Mouse (Mus musculus): ENCODE results near the gene Msi1. TPM values are rescaled to one million over a fixed set of nuclear protein-coding genes. Genes with fewer than 3 reads are reported as not detected.

The Msi1 gene
- polyA plus RNA-seq, 1 experiment from 2014 or later: 4.3 TPM

- H3K4me1 ChIP-seq (replicated peaks; ENCODE audit: control insufficient read depth, insufficient read depth, low read length): no peaks in the 10 kb centered on the region
- no peak overlapping the region for H3K4me3 ChIP-seq (ENCODE audit: low read depth, low read length)
- no peak overlapping the region for H3K27ac ChIP-seq (ENCODE audit: low read depth, low read length)
- H3K4me2 ChIP-seq (replicated peaks; ENCODE audit: low read depth): no peak overlapping the region
- WGBS: 59% methylated on average over 9 of the region's 9 CpGs
- H3K27me3 ChIP-seq (replicated peaks; ENCODE audit: control insufficient read depth, insufficient read depth, low read length): no peaks in the 10 kb centered on the region
- ATAC-seq: no peak
- no peaks in the 10 kb centered on the region for H3K9me3 ChIP-seq (ENCODE audit: control insufficient read depth)
- no peak overlapping the region for H3K9ac ChIP-seq (ENCODE audit: low read depth, low read length)
- H3K36me3 ChIP-seq (ENCODE audit: control insufficient read depth, insufficient read depth): no peaks in the 10 kb centered on the region
- TF ChIP-seq CTCF (IDR thresholded peaks at IDR 0.05; ENCODE audit: low read depth): no peak
These were observed 69.2 kb downstream of the Msi1 start for GRCm38 (mm10) chr5:115498307-115499240.

- no peaks in the 10 kb centered on the region for H3K4me1 ChIP-seq (replicated peaks; ENCODE audit: control insufficient read depth, insufficient read depth, low read length)
- H3K27ac ChIP-seq (ENCODE audit: low read depth, low read length): no peak overlapping the region
- ATAC-seq: no peak
- 71% methylated on average over 12 of the region's 12 CpGs for WGBS
- H3K4me3 ChIP-seq (ENCODE audit: low read depth, low read length): no peak overlapping the region
- H3K27me3 ChIP-seq (replicated peaks; ENCODE audit: control insufficient read depth, insufficient read depth, low read length): no peaks in the 10 kb centered on the region
- no peaks in the 10 kb centered on the region for H3K9me3 ChIP-seq (ENCODE audit: control insufficient read depth)
- TF ChIP-seq CTCF (IDR thresholded peaks at IDR 0.05; ENCODE audit: low read depth): no peak
- no peak overlapping the region for H3K9ac ChIP-seq (ENCODE audit: low read depth, low read length)
- H3K36me3 ChIP-seq (ENCODE audit: control insufficient read depth, insufficient read depth): no peaks in the 10 kb centered on the region
- H3K4me2 ChIP-seq (replicated peaks; ENCODE audit: low read depth): no peak overlapping the region
These were observed 71.1 kb downstream of the Msi1 start for GRCm38 (mm10) chr5:115500383-115500935.

GRCm38 (mm10) chr5:115503035-115503434 is 73.6 kb downstream of the Msi1 start:
- H3K4me2 ChIP-seq (replicated peaks; ENCODE audit: low read depth): no peak overlapping the region
- WGBS: 33% methylated on average over 12 of the region's 12 CpGs
- ATAC-seq: peak; percentile 39; the same call in 1 of the 2 replicates
- H3K4me3 ChIP-seq (ENCODE audit: low read depth, low read length): no peak overlapping the region
- no peaks in the 10 kb centered on the region for H3K27me3 ChIP-seq (replicated peaks; ENCODE audit: control insufficient read depth, insufficient read depth, low read length)
- no peak overlapping the region for H3K9ac ChIP-seq (ENCODE audit: low read depth, low read length)
- no peaks in the 10 kb centered on the region for H3K36me3 ChIP-seq (ENCODE audit: control insufficient read depth, insufficient read depth)
- 0 out of 2 replicates have a peak overlapping the region, but pooled peaks have one; percentile 7 for H3K27ac ChIP-seq (ENCODE audit: low read depth, low read length)
- no peak for TF ChIP-seq CTCF (IDR thresholded peaks at IDR 0.05; ENCODE audit: low read depth)
- no peaks in the 10 kb centered on the region for H3K9me3 ChIP-seq (ENCODE audit: control insufficient read depth)
- peaks cover 4% of the 10 kb centered on the region; the same call in 1 of the 2 replicates for H3K4me1 ChIP-seq (replicated peaks; ENCODE audit: control insufficient read depth, insufficient read depth, low read length)

Other genes starting within 250 kb of the Msi1 start
- gene Cabp1, start 235.2 kb upstream of the Msi1 start, polyA plus RNA-seq (2015; fragmentation: Nextera tagmentation; extraction: Ambion mirVana): 0.57 and 0.90 TPM in 2 replicates
- gene Pop5, start 193.8 kb upstream of the Msi1 start, polyA plus RNA-seq (2015; fragmentation: Nextera tagmentation; extraction: Ambion mirVana): 75.7 and 77.1 TPM in 2 replicates
- 64.9 and 69.1 TPM in 2 replicates for gene Rnf10, start 156.7 kb upstream of the Msi1 start, polyA plus RNA-seq (2015; fragmentation: Nextera tagmentation; extraction: Ambion mirVana)
- gene Coq5, start 149.9 kb upstream of the Msi1 start, polyA plus RNA-seq (2015; fragmentation: Nextera tagmentation; extraction: Ambion mirVana): 31.3 and 32.4 TPM in 2 replicates
- 510 and 539 TPM in 2 replicates for gene Dynll1, start 128.6 kb upstream of the Msi1 start, polyA plus RNA-seq (2015; fragmentation: Nextera tagmentation; extraction: Ambion mirVana)
- 105 and 117 TPM in 2 replicates for gene Srsf9, start 102.4 kb upstream of the Msi1 start, polyA plus RNA-seq (2015; fragmentation: Nextera tagmentation; extraction: Ambion mirVana)
- gene Gatc, start 88.4 kb upstream of the Msi1 start, polyA plus RNA-seq (2015; fragmentation: Nextera tagmentation; extraction: Ambion mirVana): 12.9 and 15.2 TPM in 2 replicates
- gene Triap1, start 88.4 kb upstream of the Msi1 start, polyA plus RNA-seq (2015; fragmentation: Nextera tagmentation; extraction: Ambion mirVana): 49.8 and 51.9 TPM in 2 replicates
- 2,037 and 2,087 TPM in 2 replicates for gene Cox6a1, start 80.6 kb upstream of the Msi1 start, polyA plus RNA-seq (2015; fragmentation: Nextera tagmentation; extraction: Ambion mirVana)
- 0.78 and 0.98 TPM in 2 replicates for gene Pla2g1b, start 36.7 kb downstream of the Msi1 start, polyA plus RNA-seq (2015; fragmentation: Nextera tagmentation; extraction: Ambion mirVana)
- 5.0 and 6.4 TPM in 2 replicates for gene Sirt4, start 55.1 kb downstream of the Msi1 start, polyA plus RNA-seq (2015; fragmentation: Nextera tagmentation; extraction: Ambion mirVana)
- 65.1 and 71.1 TPM in 2 replicates for gene Pxn, start 77.1 kb downstream of the Msi1 start, polyA plus RNA-seq (2015; fragmentation: Nextera tagmentation; extraction: Ambion mirVana)
- 832 and 868 TPM in 2 replicates for gene Rplp0, start 129.9 kb downstream of the Msi1 start, polyA plus RNA-seq (2015; fragmentation: Nextera tagmentation; extraction: Ambion mirVana)
- gene Gcn1l1, start 135.7 kb downstream of the Msi1 start, polyA plus RNA-seq (2015; fragmentation: Nextera tagmentation; extraction: Ambion mirVana): 9.3 and 9.6 TPM in 2 replicates
- gene Rab35, start 202.3 kb downstream of the Msi1 start, polyA plus RNA-seq (2015; fragmentation: Nextera tagmentation; extraction: Ambion mirVana): 16.7 and 17.3 TPM in 2 replicates